Mouse (Mus musculus) frontal cortex, postnatal 14 days (tissue): ENCODE measurements at regions not wholly inside any gene's neighbourhood (a gene's known extent, or its start where the extent isn't known, plus 50 kb on each side); places are given as distances from the start of the nearest gene placed in this dataset.

ENCODE experiments used
- DNase-seq, 2 experiments: peaks; one replicate each; pipeline ENCODE4 v3.0.0; 2022; ENCODE audit warnings: low spot score in 2 of 2

DNA sequence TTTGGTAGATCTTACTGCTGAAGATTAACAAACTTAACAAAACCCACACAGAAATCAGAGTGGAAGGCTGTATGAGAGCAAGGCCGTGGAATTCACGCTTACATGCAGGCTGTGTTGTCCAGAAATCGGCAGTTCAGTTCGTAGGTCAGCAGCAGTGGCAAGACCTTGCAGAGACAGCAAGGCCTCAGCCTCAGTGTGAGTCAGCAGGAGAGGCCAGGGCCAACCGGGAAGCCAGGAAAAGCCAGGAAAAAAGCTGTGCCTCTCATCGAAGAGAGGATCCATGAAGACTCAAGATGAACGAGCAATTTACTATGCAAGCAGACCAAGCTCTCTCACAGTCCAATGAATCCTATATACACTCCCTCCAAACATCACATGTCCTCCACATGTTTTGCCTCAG is 103.4 kb upstream of the 1700021F07Rik start:
- no peak for DNase-seq

DNA sequence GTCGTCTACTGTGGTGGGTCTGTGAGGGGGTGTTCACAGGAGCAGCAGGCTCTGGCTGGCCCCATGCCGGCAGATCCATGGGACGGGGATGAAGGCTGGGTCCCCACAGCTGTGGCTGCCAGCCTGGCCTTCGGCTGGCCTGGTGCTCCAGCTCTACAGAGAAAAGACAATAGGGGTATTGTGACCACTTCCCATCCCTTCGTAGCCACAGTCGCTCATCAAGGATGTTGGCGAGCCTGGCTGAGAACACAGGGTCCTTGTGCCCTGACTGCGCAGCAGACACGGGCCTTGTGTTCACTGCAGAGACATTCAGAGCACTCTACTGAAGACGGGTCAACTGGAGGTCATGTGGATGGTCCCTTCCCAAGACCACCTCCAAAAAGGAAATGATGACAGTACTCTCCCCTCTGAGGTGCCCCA is 102.4 kb upstream of the 1700021F07Rik start:
- DNase-seq = peak in 1 of 2 experiments; percentile 57

DNA sequence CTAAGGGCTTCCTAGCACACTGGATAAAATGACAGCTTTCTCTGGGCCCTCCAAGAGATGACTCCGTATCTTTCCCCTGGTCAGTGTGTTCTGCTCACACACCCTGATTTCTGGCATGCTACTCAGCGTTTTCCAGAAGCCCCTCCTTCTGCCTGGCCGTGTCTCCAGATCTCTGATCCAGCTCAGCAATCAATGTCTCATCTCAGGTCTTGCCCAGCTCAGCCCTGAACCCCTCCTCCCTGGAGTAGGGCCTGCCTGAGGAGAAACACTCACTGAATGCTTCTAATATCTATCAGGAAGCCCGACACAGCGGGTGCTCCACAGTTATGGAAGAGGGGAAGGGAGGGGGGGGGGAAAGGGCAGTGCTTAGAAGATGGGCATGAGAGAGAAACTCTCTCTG is 101.9 kb upstream of the 1700021F07Rik start:
- no peak for DNase-seq

DNA sequence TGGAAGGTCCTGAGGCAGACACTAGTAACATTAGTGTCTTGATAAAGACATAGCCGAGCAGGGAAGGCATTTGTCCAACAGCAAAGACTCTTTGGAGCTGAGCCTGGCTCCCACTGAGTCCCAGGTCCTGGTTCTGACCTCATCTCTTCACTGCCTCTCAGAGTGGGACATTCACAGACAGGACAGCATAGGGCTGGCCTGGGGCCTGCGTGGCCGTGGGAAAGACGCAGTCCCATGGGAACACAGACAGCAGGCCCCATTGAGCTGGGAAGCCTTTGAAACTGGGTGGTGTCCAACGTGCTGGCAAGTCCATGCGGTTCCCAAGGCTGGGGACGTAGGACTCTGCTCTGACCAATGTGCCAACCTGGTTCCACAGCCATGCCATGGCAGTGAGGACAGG is 97.5 kb upstream of the 1700021F07Rik start:
- no peak for DNase-seq

DNA sequence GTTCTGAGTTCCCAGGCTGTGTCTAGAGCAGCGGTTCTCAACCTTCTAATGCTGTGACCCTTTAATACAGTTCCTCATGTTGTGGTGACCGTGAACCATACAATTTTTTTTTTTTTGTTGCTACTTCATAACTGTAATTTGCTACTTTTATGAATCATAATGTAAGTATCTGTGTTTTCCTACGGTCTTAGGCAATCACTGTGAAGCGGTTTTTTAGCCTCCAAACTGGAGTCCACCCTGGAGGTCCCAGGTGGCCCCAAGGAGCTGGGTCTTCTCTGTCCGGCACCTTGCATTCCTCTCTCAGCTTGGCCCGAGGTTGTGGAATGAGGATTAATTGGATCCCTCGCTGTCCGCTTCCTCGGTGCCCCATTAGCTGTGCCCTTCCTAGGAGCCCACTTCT is 96.6 kb upstream of the 1700021F07Rik start:
- DNase-seq = no peak

DNA sequence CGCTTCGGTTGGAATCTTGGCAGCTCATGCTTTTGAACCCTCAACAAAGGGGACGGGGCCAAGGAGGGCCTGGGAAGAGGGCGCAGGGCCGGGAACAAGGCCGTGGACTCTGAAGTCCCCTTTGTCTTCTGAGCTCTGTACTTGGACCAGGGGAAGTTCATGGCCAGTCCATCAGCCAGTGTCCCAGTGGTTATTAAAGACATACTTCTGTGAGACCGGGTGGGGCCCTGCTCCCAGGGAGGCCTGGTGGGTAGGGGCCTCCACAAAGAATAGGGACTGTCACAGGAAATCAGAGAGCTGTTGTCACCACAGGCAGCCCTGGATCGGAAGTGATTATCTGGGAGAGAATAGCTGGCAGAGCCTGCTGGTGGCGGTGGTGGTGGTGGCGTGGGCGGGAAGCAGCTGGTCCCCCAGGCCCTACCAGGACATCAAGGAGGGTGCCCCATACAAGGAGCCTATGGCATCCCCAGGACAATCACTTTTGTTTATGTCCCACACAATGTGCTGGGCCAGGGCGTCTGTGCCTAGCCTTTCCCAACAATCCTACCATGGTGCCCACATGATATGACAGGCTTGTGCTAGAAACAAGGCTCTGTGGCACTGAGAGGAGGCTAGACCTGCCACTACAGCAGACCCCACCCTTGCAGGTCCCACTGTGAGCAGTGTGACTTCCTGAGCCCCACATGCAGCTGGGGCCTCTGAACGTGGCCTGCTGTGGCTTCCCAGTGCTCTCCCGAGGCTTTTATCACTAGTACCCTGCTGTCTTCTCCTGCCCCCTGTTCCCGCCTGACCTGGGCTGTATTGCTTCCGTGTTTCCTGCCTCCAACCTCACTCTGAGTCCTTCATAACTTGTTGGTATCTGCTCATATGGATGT is 96.0 kb upstream of the 1700021F07Rik start:
- DNase-seq = no peak

DNA sequence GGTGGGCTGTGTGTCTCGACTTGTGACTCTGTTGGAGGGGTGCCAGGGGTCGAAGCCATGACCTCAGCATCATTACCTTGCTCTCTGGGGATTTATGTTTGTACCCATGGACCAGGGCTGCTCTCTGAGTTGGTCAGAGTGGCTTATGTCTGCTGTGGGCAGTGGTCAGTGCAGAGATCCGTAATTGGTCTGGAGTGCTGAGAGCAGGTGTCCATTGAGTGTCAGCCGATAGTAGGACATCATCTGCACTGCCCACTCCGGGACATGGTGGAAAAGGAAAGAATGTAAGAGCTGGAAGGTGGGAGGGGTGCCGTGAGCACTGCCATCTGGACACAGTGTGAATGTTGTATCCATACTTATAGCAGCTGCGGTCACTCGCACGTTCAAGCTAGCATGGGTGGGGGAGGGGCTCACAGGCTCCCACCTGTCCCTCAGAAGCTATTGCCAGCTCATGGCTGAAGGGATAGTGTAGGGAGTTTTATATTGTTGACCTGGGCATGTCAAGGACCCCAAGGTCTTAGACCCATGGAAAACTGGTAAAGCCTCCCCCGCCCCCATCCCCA is 94.4 kb upstream of the 1700021F07Rik start:
- no peak for DNase-seq

DNA sequence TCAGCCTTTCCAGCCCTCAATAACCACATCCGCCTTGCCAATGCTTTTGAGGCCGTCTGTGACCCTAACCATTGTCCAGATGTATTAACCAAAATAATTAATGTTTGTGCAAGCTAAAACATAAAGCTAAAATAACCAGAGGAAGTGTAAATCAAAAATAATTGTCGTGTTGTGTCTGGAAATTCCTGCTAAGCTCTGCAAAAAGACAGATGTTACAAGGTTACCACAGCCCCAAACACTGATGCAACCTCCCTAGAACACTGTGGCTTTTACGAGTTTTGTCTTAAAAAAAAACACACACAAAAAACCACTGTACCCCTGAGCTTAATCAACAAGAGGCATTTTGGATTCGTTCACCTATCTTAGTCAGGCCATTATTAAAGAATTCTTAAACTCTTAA is 90.5 kb upstream of the 1700021F07Rik start:
- no peak for DNase-seq

DNA sequence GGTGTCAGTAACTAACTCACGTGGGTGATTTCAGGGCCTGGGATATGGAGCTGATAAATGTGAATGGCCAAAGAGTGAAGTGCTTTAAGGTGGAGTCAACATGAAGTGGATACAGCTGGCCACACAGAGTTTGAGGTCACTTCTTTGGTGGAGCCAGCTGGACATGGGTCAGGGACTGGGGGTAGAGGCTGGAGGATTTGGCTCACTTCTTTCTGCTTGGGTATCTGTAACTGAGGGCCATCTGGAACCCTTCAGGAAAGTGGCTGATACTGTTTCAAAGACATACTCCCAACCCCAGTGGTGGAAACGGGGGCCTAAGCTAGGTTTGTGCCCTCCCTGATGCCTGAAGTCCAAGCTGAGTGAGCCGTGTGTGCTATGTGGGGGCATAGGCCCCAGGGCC is 90.1 kb upstream of the 1700021F07Rik start:
- DNase-seq = no peak

DNA sequence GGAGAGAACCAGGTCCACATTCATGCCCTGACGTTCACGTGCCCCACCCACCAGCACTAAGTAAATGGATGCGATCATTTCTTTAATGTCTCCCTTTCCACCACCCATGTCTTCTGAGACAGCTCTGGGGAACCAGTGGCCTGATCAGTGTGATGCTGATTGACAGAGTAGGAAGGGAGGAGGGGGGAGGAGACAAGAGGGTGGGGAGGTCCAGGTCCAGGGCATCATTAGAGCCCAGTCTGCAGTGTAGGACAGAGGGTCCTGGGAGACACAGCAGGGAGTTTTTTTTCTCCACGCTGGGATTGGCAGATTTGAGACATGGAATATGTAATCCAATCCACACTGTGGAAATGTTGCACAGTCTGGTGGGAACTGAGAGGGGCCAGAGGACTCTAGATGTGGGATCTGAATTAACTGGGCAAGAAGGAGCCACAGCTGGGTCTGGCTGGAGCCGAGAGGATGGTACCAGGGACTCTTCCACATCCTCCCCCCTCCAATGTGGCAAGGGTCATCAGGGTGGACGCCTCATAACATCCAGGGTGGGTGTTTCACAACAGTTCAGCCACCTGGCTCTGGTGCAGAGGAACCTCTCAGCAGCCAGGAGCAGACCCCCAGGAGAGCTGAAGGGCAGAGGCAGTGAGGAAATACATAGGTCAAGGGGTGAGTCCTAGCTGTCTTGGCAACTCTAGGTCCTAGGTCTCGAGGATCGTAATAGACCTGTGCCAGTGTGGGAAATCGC is 89.3 kb upstream of the 1700021F07Rik start:
- no peak for DNase-seq

DNA sequence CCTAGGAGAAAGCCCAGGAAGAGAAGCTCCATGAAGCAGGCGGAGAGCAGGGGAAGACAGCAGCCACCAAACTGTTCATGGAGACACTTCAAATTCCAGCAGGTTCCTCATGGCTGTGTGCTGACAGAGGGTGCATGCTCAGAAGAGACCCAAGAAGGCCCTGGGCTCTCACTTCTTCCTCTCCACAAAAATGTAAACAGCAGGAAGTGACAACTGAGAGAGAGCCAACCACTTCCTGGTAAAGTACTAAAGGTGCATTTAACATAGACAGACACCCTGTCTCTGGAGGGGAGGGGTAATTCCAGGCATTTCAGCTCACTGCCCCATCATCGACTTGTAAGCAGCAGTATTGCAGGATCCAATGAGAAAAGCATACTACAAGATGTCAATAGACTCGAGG is 85.8 kb upstream of the 1700021F07Rik start:
- DNase-seq = no peak

DNA sequence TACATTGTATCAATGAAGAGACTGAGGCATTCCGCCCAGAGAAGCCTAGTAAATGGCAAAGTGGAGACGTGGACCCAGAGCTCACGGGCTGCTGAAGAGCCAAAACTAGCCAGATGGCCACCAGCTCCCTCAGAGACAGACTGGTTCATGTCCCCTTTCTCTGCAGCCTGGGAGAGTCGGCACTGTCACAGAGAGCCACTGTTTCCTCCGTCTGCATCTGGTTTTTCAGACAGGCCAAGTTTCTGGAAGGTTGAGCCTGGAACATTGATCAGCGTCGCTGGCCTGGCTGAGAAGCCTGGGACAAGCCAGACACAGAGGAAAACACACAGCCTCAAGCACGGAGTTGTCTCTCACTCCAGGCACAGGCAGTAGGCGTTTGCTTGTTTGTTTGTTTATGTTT is 83.4 kb upstream of the 1700021F07Rik start:
- DNase-seq = no peak

DNA sequence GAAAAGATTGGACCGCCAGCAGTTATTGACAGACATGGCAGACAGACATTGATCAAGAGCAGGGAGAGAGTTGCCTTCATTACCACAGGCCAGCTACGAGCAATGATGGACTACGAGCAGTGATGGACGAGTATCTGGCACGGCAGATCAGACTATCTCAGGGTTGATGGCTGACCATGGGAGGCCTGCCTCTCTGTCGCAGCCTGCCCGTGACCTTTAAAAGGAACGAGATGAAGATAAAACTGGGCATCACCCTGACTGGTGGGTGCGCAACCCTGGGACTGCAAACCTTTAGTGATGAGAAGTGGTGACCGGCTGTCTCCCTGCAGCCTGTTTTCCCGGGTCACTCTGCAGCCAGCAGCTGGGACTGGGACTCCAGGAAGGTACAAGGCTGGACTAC is 80.3 kb upstream of the 1700021F07Rik start:
- DNase-seq = no peak

DNA sequence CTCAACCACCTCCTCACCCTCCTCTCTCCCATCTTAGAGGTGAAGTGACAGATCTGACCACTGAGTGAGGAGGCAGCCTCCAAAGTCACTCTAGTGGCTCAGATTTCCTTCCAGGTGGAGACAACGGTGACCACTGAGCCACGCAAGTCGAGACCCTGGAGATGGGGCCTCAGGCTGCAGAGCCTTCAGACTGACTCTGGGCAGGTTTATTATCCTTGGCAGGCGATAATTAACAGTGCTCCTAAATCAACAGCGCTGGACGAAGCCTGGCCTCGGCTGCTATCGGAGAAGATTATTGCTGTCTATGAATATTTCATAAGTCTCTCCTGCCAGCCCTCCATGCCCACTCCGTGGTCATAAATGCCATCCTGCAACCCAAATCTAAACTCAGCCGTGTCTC is 79.1 kb upstream of the 1700021F07Rik start:
- no peak for DNase-seq

DNA sequence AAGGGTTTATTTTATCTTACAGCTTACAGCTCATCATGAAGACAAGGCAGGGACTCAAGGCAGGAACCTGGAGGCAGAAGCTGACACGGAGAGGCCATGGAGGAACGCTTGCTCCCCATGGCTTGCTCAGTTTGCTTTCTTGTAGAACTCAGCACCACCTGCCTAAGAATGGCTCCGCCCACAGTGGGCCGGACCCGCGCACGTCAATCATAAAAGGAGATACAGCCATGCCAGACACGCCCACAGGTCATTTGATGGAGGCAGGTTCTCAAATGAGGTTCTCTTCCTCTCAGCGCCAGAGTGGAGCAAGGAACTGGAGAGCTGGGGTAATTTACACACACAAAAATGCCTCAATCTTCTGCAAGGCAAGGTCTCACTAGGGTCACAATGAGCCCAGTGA is 78.0 kb upstream of the 1700021F07Rik start:
- no peak for DNase-seq

DNA sequence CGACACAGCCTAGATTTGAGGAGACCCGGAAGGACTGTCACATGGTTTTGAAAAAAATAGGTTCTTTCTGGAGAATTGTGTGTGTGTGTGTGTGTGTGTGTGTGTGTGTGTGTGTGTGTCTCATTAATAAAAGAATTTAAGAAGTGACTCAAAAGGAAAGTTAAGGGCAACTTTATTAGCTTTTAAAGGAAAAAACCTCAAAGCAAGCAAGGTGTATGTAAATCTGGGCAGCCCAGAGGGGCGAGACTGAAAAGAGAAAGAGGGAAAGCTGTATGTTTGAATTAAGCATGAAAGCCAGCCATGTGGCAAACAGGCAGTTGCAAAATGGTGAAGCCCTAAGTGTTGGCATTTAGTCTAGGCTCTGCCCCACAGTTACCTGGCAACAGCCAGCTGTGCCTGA is 77.3 kb upstream of the 1700021F07Rik start:
- DNase-seq = no peak

DNA sequence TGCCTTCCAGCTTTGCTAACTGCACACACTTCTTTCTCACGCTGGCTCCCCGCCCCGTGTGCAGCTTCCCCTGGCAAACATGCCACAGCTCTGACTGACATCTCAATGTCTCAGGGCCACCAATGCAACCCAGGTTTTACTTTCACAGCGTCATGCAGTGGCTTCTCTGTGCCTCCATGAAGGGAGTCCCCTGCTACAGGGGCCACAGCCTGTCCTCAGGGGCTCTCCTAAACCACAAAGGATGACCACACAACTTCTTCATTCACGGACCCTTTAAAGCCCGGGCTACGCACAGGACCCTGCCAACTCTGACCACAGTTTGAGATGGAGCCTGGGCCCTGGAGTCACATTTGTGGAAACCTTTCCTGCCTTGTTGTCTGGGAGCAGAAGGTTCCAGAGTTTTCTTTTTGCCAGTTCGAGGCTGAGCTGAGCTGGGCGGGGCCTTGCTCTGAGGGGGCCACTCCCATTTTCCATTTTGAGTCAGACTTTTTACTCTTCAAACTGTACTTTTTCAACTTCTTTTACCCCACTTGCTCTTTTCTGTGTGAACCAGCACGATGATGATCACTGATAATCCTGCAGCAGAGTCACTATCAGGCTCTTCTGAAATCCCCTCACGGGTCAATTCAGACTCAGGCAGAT is 73.7 kb upstream of the 1700021F07Rik start:
- no peak for DNase-seq

DNA sequence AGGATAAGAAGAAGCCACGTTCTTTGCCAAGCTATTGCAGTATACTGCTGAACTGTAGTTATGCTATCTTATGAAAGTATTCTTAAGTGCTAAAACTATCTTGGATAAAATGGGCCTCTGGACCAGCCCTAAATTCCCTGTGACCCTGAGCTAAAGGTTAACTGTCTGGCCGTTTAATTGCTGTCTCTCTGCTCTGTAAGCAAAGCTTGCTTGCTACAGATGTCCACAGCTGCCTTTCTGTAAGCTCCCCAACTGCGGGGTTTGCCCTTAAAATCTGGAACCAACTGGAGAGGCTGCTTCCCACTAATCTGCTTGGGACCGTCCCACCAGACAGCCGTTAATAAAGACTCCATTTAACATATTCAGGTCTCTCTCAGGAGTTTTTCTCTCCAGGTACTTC is 73.2 kb upstream of the 1700021F07Rik start:
- no peak for DNase-seq

DNA sequence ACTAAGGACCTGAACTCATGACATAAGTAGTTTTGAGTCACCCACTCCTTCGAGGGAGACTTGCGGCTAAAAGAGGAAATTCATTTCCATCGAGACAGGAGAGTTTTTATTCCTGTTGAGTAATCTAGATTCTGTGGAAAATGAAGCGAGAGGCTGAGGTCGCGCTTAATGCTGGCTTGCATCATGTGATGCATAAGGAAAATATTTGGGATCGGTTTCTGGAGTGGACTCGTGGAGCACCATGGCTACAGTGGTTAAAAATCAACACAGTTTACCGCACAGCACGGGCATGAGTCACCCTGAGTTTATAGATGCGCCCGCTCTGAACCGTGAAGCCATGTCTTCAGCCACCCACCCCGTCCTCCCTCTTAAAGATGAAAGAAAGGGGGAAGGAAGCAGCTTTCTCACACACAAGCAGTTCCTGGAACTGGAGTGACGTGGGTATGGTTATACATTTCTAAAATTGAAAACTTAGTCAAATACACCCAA is 70.3 kb upstream of the 1700021F07Rik start:
- DNase-seq = no peak

DNA sequence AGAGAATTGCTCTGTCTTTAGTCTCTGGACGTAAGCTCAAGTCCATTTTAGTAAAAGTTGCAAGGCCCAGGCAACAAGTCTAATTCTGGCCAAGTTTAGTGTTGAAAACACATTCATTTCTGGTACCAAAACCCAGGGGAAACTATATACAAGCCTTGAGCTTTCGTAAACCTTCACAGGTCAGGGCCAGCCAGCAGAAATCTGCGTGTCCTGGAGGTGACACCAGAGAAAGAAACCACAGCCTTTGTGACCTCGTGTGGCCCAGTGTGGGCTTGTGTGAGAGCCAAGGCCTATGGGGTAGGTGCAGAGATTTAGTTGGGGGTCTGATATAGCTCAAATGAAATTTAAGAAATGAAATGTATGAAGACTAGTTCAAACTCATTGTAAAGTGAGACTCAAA is 69.6 kb upstream of the 1700021F07Rik start:
- no peak for DNase-seq

DNA sequence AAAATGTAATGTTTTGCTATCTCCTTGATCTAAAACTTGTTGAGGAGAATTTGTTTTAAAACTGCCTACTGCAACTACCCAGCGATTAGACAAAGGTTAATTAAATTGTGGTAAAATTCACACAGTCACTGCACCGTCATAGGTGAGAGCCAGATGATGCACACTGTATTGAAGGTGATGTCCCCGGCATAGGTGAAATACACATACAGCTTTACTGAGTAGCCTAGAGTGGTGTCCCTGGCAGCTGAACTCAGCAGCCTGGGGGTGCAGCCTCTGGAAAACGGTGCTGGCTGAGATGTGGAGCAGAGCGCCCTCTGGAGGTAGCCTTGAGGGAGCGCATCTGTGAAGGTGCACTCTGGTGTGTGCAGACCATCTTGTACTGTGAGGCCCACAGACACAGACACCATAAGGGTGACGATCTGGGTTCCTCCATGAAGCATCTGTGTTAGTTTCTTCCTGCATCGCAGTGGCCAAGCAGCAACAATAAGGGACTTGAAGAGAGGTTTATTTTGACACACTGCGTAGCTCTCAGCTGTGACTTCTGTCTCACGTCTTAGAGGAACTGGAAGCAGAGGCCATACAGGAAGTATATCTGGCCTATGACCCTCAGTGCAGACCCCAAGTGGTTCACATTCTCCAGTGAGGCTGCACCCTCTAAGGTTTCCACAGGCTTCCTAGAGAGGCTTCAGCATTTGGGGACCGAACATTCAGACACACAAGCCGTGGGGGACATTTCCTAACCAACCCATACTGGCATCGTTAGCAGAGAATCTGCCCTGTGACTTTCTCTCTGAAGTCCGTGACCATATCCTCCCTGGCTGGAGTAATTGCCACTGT is 68.6 kb upstream of the 1700021F07Rik start:
- peak in 1 of 2 experiments; percentile 18 for DNase-seq
